Mouse (Mus musculus) heart, embryonic 11.5 days (tissue): Measurements from ENCODE around the gene Retreg1. TPM values are rescaled to one million over a fixed set of nuclear protein-coding genes. Genes with fewer than 3 reads are reported as not detected.

ENCODE experiments used
- ATAC-seq: fragments of 200-750 bp; cut with Nextera tagmentation; replicated peaks from 2 replicates; pipeline ENCODE4 v1.8.0; 2017; ENCODE audit warnings: moderate library complexity; ENCODE audit not compliant: insufficient number of reproducible peaks, low FRiP score, low TSS enrichment
- H3K27ac ChIP-seq: fragments of 300-500 bp; sonication (generic); 2 replicates; pipeline ENCODE4 v1.5.1; 2014; ENCODE audit warnings: mild to moderate bottlenecking, low read depth, low read length
- H3K27me3 ChIP-seq: fragments of 300-500 bp; sonication (generic); 2 replicates; pipeline ENCODE4 v1.6.1; 2014; ENCODE audit warnings: mild to moderate bottlenecking, low read length, mixed read lengths; ENCODE audit not compliant: control insufficient read depth, insufficient read depth
- H3K36me3 ChIP-seq: fragments of 300-500 bp; sonication (generic); 2 replicates; pipeline ENCODE4 v1.6.1; 2014; ENCODE audit warnings: mild to moderate bottlenecking, low read length, moderate library complexity, mixed read lengths; ENCODE audit not compliant: control insufficient read depth, insufficient read depth
- H3K4me1 ChIP-seq: fragments of 300-500 bp; sonication (generic); 2 replicates; pipeline ENCODE4 v1.6.1; 2014; ENCODE audit warnings: low read length; ENCODE audit not compliant: control insufficient read depth, insufficient read depth
- H3K4me2 ChIP-seq: fragments of 300-500 bp; sonication (generic); 2 replicates; pipeline ENCODE4 v1.6.1; 2014; ENCODE audit warnings: mild to moderate bottlenecking, moderate library complexity
- H3K4me3 ChIP-seq: fragments of 300-500 bp; sonication (generic); 2 replicates; pipeline ENCODE4 v1.5.1; 2014; ENCODE audit warnings: low read depth, low read length
- H3K9ac ChIP-seq: fragments of 300-500 bp; sonication (generic); 2 replicates; pipeline ENCODE4 v1.6.1; 2014; ENCODE audit warnings: mild to moderate bottlenecking, low read depth, low read length, moderate library complexity
- H3K9me3 ChIP-seq: fragments of 300-500 bp; sonication (generic); replicated peaks from 2 replicates; pipeline ENCODE4 v1.6.1; 2016; ENCODE audit warnings: low read length; ENCODE audit not compliant: control insufficient read depth
- WGBS: fragments of 180-500 bp; shearing (Covaris S2); extraction: QIAGEN DNeasy Blood & Tissue Kit; methylation state at CpG from one replicate; pipeline ENCODE4 v1.1.7; 2014; ENCODE audit not compliant: insufficient replicate concordance; 5-methylcytosine and 5-hydroxymethylcytosine counted together
- polyA plus RNA-seq: library from polyadenylated mRNA; unstranded; fragments of >200 nt; fragmentation: Nextera tagmentation; extraction: Ambion mirVana; gene quantifications from 2 replicates; pipeline ENCODE4 v1.2.1, GENCODE M21; 2014

The Retreg1 gene
- polyA plus RNA-seq, 1 experiment from 2014 or later, result 47.2 TPM

- 58% methylated on average over 5 of the region's 5 CpGs for WGBS
- H3K36me3 ChIP-seq, result no peaks in the 10 kb centered on the region
- H3K27ac ChIP-seq, result no peak overlapping the region
- no peaks in the 10 kb centered on the region for H3K9me3 ChIP-seq
- peaks cover 7% of the 10 kb centered on the region; the same call in 1 of the 2 replicates for H3K4me1 ChIP-seq
- H3K4me3 ChIP-seq, result no peak overlapping the region
- H3K9ac ChIP-seq, result no peak overlapping the region
- no peak for ATAC-seq
- no peak overlapping the region for H3K4me2 ChIP-seq
- no peaks in the 10 kb centered on the region for H3K27me3 ChIP-seq
Measured at GRCm38 (mm10) chr15:25956001-25956400, 113.0 kb downstream of the Retreg1 start.

GRCm38 (mm10) chr15:25956422-25957117, 113.6 kb downstream of the Retreg1 start:
- Histone ChIP-seq H3K4me1 (0 out of 2 replicates have a peak, but pooled peaks cover 4% of the 10 kb centered on the region), H3K27ac (no peak overlapping the region), H3K27me3 (no peaks in the 10 kb centered on the region), H3K4me3 (no peak overlapping the region), H3K36me3 (no peaks in the 10 kb centered on the region), H3K9me3 (no peaks in the 10 kb centered on the region), H3K9ac (no peak overlapping the region), H3K4me2 (no peak overlapping the region)
- no peak for ATAC-seq
- 50% methylated on average over 11 of the region's 11 CpGs for WGBS

DNA sequence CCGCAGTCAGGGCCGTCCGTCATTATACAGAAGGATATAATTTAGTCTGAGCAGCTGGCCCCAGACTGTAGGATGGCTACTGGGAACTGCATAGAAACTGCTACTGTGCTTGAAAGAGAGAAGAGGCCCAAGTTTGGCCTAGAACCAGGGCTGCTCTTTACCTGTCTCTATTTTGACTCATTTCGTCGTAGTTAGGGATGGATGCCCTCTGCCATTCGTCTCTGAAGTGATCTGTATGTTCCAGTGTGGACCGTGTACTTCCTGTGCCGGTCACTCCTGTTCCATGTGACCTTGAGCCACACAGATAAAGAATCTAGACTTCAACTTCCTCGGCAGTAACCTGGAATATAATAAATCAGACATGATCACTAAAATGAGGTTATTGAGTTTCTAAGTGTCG, 114.7 kb downstream of the Retreg1 start:
- 72% methylated on average over 10 of the region's 10 CpGs for WGBS
- ATAC-seq, result no peak
- no peak overlapping the region for H3K4me2 ChIP-seq
- H3K9ac ChIP-seq, result peak overlapping the region; percentile 28; the same call in 1 of the 2 replicates
- no peak overlapping the region for H3K4me3 ChIP-seq
- no peaks in the 10 kb centered on the region for H3K36me3 ChIP-seq
- H3K9me3 ChIP-seq, result no peaks in the 10 kb centered on the region
- no peak overlapping the region for H3K27ac ChIP-seq
- H3K4me1 ChIP-seq, result 0 out of 2 replicates have a peak, but pooled peaks cover 4% of the 10 kb centered on the region
- H3K27me3 ChIP-seq, result no peaks in the 10 kb centered on the region

DNA sequence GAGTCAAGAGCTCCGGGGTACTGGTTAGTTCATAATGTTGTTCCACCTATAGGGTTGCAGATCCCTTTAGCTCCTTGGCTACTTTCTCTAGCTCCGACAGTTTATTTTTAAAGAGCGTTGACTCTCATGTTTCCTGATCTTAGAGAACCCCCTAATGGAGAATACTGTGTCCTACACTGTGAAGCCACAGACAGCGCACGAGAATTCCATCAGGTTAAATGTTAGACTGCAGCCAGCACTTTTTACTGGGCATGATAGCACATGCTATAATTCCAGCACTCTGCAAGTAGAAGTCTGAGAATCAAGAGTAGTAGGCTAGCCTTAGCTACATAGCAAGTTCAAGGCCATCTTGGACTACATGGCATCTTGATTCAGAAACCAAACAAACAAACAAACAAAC, 116.4 kb downstream of the Retreg1 start:
- ATAC-seq, result peak; percentile 79
- no peak overlapping the region for H3K4me3 ChIP-seq
- WGBS, result 23% methylated on average over 5 of the region's 5 CpGs
- H3K27ac ChIP-seq, result no peak overlapping the region
- no peaks in the 10 kb centered on the region for H3K9me3 ChIP-seq
- no peaks in the 10 kb centered on the region for H3K27me3 ChIP-seq
- H3K4me2 ChIP-seq, result no peak overlapping the region
- no peaks in the 10 kb centered on the region for H3K36me3 ChIP-seq
- H3K4me1 ChIP-seq, result 0 out of 2 replicates have a peak, but pooled peaks cover 4% of the 10 kb centered on the region
- no peak overlapping the region for H3K9ac ChIP-seq

GRCm38 (mm10) chr15:25960231-25960630, 117.3 kb downstream of the Retreg1 start:
- 0 out of 2 replicates have a peak, but pooled peaks cover 4% of the 10 kb centered on the region for H3K4me1 ChIP-seq
- H3K36me3 ChIP-seq, result no peaks in the 10 kb centered on the region
- WGBS, result 69% methylated on average over 5 of the region's 5 CpGs
- H3K9me3 ChIP-seq, result no peaks in the 10 kb centered on the region
- no peak for ATAC-seq
- H3K4me3 ChIP-seq, result no peak overlapping the region
- no peaks in the 10 kb centered on the region for H3K27me3 ChIP-seq
- H3K4me2 ChIP-seq, result no peak overlapping the region
- H3K9ac ChIP-seq, result no peak overlapping the region
- no peak overlapping the region for H3K27ac ChIP-seq

DNA sequence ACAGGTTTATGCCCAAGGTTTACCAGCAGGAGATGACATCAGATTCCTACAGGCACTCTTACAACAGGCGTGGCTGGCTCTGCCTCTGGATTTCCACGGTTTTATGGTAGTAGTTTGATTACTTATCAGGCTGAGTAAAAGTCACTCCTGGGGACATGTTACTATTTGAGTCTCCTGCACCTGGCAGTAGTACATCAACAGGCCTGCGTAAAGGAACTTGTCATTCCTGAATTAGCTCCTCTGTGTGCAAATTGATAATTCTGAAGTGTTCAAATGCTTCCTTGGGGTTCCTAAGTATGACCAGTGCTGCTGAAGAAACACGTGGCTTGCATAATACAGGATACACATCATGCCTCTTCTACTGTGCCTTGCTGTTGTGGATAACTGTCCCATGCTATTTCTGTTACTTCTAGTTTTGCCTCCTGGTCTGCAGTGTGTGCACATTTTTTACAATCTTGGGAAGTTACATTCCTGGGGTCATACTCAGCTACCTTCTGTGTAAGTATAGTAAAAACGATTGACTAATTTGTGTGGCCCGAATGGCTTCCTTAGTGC, 123.3 kb downstream of the Retreg1 start:
- H3K9ac ChIP-seq, result no peak overlapping the region
- WGBS, result 55% methylated on average over 6 of the region's 6 CpGs
- no peaks in the 10 kb centered on the region for H3K4me1 ChIP-seq
- no peak overlapping the region for H3K27ac ChIP-seq
- H3K4me2 ChIP-seq, result no peak overlapping the region
- no peak for ATAC-seq
- no peak overlapping the region for H3K4me3 ChIP-seq
- no peaks in the 10 kb centered on the region for H3K9me3 ChIP-seq
- no peaks in the 10 kb centered on the region for H3K27me3 ChIP-seq
- no peaks in the 10 kb centered on the region for H3K36me3 ChIP-seq

DNA sequence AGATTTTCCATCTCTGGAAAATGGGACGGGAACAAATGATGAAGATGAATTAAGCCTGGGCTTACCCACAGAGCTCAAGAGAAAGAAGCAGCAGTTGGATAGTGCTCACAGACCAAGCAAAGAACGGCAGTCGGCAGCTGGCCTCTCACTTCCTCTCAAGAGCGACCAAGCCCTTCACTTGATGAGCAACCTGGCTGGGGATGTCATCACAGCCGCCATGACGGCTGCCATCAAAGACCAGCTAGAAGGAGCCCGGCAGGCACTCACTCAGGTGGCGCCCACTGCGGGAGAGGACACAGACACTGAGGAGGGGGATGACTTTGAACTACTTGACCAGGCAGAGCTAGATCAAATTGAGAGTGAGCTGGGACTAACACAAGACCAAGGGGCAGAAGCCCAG, 128.6 kb downstream of the Retreg1 start:
- no peak overlapping the region for H3K9ac ChIP-seq
- WGBS, result 75% methylated on average over 9 of the region's 9 CpGs
- ATAC-seq, result no peak
- no peak overlapping the region for H3K27ac ChIP-seq
- no peaks in the 10 kb centered on the region for H3K9me3 ChIP-seq
- H3K4me1 ChIP-seq, result 0 out of 2 replicates have a peak, but pooled peaks cover 2% of the 10 kb centered on the region
- H3K36me3 ChIP-seq, result no peaks in the 10 kb centered on the region
- no peaks in the 10 kb centered on the region for H3K27me3 ChIP-seq
- H3K4me3 ChIP-seq, result no peak overlapping the region
- no peak overlapping the region for H3K4me2 ChIP-seq

GRCm38 (mm10) chr15:25972758-25973157, 129.8 kb downstream of the Retreg1 start:
- Histone ChIP-seq H3K9ac (no peak overlapping the region), H3K4me3 (no peak overlapping the region), H3K36me3 (no peaks in the 10 kb centered on the region), H3K27me3 (no peaks in the 10 kb centered on the region), H3K4me2 (no peak overlapping the region), H3K9me3 (no peaks in the 10 kb centered on the region), H3K27ac (no peak overlapping the region), H3K4me1 (0 out of 2 replicates have a peak, but pooled peaks cover 2% of the 10 kb centered on the region)
- ATAC-seq, result no peak
- WGBS, result 83% methylated on average over 5 of the region's 5 CpGs

- no peak overlapping the region for H3K27ac ChIP-seq
- no peak overlapping the region for H3K4me3 ChIP-seq
- H3K36me3 ChIP-seq, result no peaks in the 10 kb centered on the region
- 88% methylated on average over 4 of the region's 4 CpGs for WGBS
- no peaks in the 10 kb centered on the region for H3K9me3 ChIP-seq
- H3K4me2 ChIP-seq, result no peak overlapping the region
- no peaks in the 10 kb centered on the region for H3K27me3 ChIP-seq
- H3K4me1 ChIP-seq, result 0 out of 2 replicates have a peak, but pooled peaks cover 2% of the 10 kb centered on the region
- no peak overlapping the region for H3K9ac ChIP-seq
- ATAC-seq, result no peak
Measured at GRCm38 (mm10) chr15:25974352-25974751, 131.4 kb downstream of the Retreg1 start.
